Comparison of ENCODE assay signal across 8 mouse cellular contexts in the genomic region with DNA sequence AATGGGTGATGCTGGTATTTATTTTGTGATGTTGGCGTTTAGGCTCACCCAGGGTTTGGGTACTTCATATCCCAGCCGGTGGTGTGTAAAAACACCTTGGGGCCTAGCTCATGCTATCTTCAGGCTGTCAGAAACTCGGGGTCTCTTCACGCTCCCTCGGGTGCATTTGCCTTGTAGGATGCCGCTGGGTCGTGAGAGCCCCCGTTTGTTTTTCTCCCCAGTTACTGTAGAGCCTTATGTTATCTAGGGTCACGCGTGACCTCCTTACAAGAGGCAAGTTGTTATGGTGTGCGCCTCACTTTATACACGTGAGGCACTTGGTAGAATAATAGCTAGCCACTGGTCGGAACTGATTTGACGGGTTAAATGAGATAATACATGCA. TPM values are rescaled to one million over a fixed set of nuclear protein-coding genes. Genes with fewer than 3 reads are reported as not detected.
DNase-seq lines count a peak whose midpoint lies in the region; ATAC-seq and TF ChIP-seq lines count a peak whose summit lies in the region.

No protein-coding gene starts in this region.

- peak overlapping the region; percentile 84 for H3K4me2 ChIP-seq in heart, embryonic 12.5 days

- peaks cover 7% of the 10 kb centered on the region for H3K4me1 ChIP-seq in heart, embryonic 12.5 days (replicated peaks)
- H3K4me1 ChIP-seq in G1E (ENCODE audit: insufficient read depth, low read depth, low read length): peaks cover 29% of the 10 kb centered on the region
- H3K4me1 ChIP-seq in hindbrain, embryonic 10.5 days (replicated peaks): peaks cover 9% of the 10 kb centered on the region

- H3K4me3 ChIP-seq in heart, embryonic 12.5 days: peak overlapping the region; percentile 68
- peak overlapping the region; percentile 74 for H3K4me3 ChIP-seq in G1E (ENCODE audit: low read depth, low read length)
- H3K4me3 ChIP-seq in hindbrain, embryonic 10.5 days: peak overlapping the region; percentile 84

- ATAC-seq in heart, embryonic 12.5 days (ENCODE audit: insufficient number of reproducible peaks, low FRiP score): peak; percentile 44
- ATAC-seq in G1E (ENCODE audit: extremely low read depth, insufficient number of reproducible peaks, low FRiP score, poor library complexity, severe bottlenecking): peak; percentile 32; the same call in 1 of the 2 replicates
- peak; percentile 27 for ATAC-seq in megakaryocyte progenitor cell, adult 5-6 weeks (replicated peaks; ENCODE audit: poor library complexity)

- intact Hi-C loops in heart, postnatal 10 days (cut with DNase I): loop anchor here (5.0 kb wide), 1 partner anchor 76 kb away; no protein-coding TSS in a partner anchor

- H3K27me3 ChIP-seq in heart, embryonic 12.5 days (replicated peaks): no peaks in the 10 kb centered on the region
- no peaks in the 10 kb centered on the region for H3K27me3 ChIP-seq in G1E (ENCODE audit: insufficient read depth, low read length)
- H3K27me3 ChIP-seq in hindbrain, embryonic 10.5 days (ENCODE audit: insufficient read depth, poor library complexity, severe bottlenecking): no peaks in the 10 kb centered on the region

- H3K27ac ChIP-seq in heart, embryonic 12.5 days (ENCODE audit: poor library complexity, severe bottlenecking): no peak overlapping the region; the same call in 1 of the 2 replicates
- peak overlapping the region; percentile 87 for H3K27ac ChIP-seq in hindbrain, embryonic 10.5 days

- peaks cover 34% of the 10 kb centered on the region for H3K36me3 ChIP-seq in heart, embryonic 12.5 days
- peaks cover 40% of the 10 kb centered on the region for H3K36me3 ChIP-seq in G1E (replicated peaks)
- H3K36me3 ChIP-seq in hindbrain, embryonic 10.5 days: peaks cover 37% of the 10 kb centered on the region

- WGBS in heart, embryonic 12.5 days: under 1% methylated on average over 14 of the region's 14 CpGs
- WGBS in hindbrain, embryonic 10.5 days: 3% methylated on average over 14 of the region's 14 CpGs

- peak overlapping the region; percentile 80 for H3K9ac ChIP-seq in heart, embryonic 12.5 days

- TF ChIP-seq CTCF in G1E (IDR thresholded peaks at IDR 0.05; ENCODE audit: low read depth, low read length): no peak

- H3K9me3 ChIP-seq in heart, embryonic 12.5 days (replicated peaks): no peaks in the 10 kb centered on the region
- H3K9me3 ChIP-seq in G1E (replicated peaks): no peaks in the 10 kb centered on the region
- H3K9me3 ChIP-seq in hindbrain, embryonic 10.5 days: no peaks in the 10 kb centered on the region

- no peak for DNase-seq in heart, postnatal 10 days
- DNase-seq in G1E (ENCODE audit: low spot score): no peak
- no peak for DNase-seq in hindbrain, embryonic 10.5 days (ENCODE audit: low spot score)
- DNase-seq in cerebellum, adult 8-10 months: no peak
- no peak for DNase-seq in frontal cortex, postnatal 14 days (ENCODE audit: low spot score in 2 of 2)
- DNase-seq in right cerebral cortex, adult 18-20 months: no peak

RNA-seq across cellular contexts. Expression of gene Ddx47, which starts 0.3 kb away (rescaled TPM):
- polyA plus RNA-seq in heart, embryonic 12.5 days (2016; fragmentation: Nextera tagmentation; extraction: Ambion mirVana): 64.3 and 65.4 TPM in 2 replicates
- 10 to 100 TPM; 43.0 to 47.6 TPM for total RNA-seq in heart, postnatal 10 days (2021)
- total RNA-seq in G1E (2014; fragmentation: Nextera tagmentation): 81.3 and 100 TPM in 2 replicates
- 120 and 133 TPM in 2 replicates for total RNA-seq in G1E (2017)
- polyA plus RNA-seq in G1E (2012): 7.2 and 12.5 TPM in 2 replicates
- 96.1 and 106 TPM in 2 replicates for polyA plus RNA-seq in hindbrain, embryonic 10.5 days (2016; fragmentation: Nextera tagmentation; extraction: Ambion mirVana)
- 52.4 and 69.7 TPM in 2 replicates for total RNA-seq in megakaryocyte progenitor cell, adult 5-6 weeks (2015)
- total RNA-seq in megakaryocyte progenitor cell, adult 5-6 weeks (2017): 95.0 and 96.0 TPM in 2 replicates

RNA-seq across cellular contexts. Expression of gene Apold1, which starts 30.2 kb away (rescaled TPM):
- 5.4 and 5.8 TPM in 2 replicates for polyA plus RNA-seq in heart, embryonic 12.5 days (2016; fragmentation: Nextera tagmentation; extraction: Ambion mirVana)
- total RNA-seq in heart, postnatal 10 days (2021): 10 to 100 TPM; 15.9 to 24.3 TPM
- total RNA-seq in G1E (2014; fragmentation: Nextera tagmentation) (0.83 and 1.5 TPM in 2 replicates), G1E (2017) (0.98 and 0.99 TPM in 2 replicates)
- polyA plus RNA-seq in G1E (2012): 0.16 and 0.19 TPM in 2 replicates
- 2.7 and 2.9 TPM in 2 replicates for polyA plus RNA-seq in hindbrain, embryonic 10.5 days (2016; fragmentation: Nextera tagmentation; extraction: Ambion mirVana)
- 0.05 TPM in 1 of 2 replicates, not detected in the other for total RNA-seq in megakaryocyte progenitor cell, adult 5-6 weeks (2015)
- total RNA-seq in megakaryocyte progenitor cell, adult 5-6 weeks (2017): 0.10 TPM in 1 of 2 replicates, not detected in the other

RNA-seq across cellular contexts. Expression of gene Gprc5a, which starts 53.7 kb away (rescaled TPM):
- 4.0 and 4.8 TPM in 2 replicates for polyA plus RNA-seq in heart, embryonic 12.5 days (2016; fragmentation: Nextera tagmentation; extraction: Ambion mirVana)
- 1 to 10 TPM; 2.5 to 4.0 TPM for total RNA-seq in heart, postnatal 10 days (2021)
- not detected in 2 replicates for total RNA-seq in G1E (2014; fragmentation: Nextera tagmentation)
- not detected in 2 replicates for total RNA-seq in G1E (2017)
- polyA plus RNA-seq in G1E (2012): not detected in 2 replicates
- polyA plus RNA-seq in hindbrain, embryonic 10.5 days (2016; fragmentation: Nextera tagmentation; extraction: Ambion mirVana): 3.2 and 3.5 TPM in 2 replicates
- total RNA-seq in megakaryocyte progenitor cell, adult 5-6 weeks (2015): not detected in 2 replicates
- not detected in 2 replicates for total RNA-seq in megakaryocyte progenitor cell, adult 5-6 weeks (2017)

Comparison
In these comparisons a context has a peak if more than half of its experiments do, and no peak if none do; other contexts are left out.
1. RNA of gene Apold1, which starts 30.2 kb away (total RNA-seq): 15.9 to 24.3 TPM in heart, postnatal 10 days; 0.83 to 1.5 TPM in G1E and 0.05 to 0.10 TPM in megakaryocyte progenitor cell, adult 5-6 weeks; every median in the first group is over 4 times any median in the second.
2. Peak in every context shown above with its lines, with median percentiles within 50 percentile points of each other: ATAC-seq and H3K4me3 ChIP-seq.